Mouse (Mus musculus) embryonic stem cell, embryonic (primary cell): ENCODE data around the gene Tmem121b.

ENCODE experiments used
- CTCF ChIA-PET, 4 experiments: fragments of 300-600 bp in 2 of 4; fragments of 350-600 bp in 2 of 4; sonication (Branson Sonifier 250); formaldehyde crosslinking; loops; one replicate each; lab custom pipeline; 2022; ENCODE audit warnings: inconsistent platforms in 2 of 4; lab: Charles Lee
- POLR2A ChIA-PET, 4 experiments: fragments of 300-600 bp in 2 of 4; fragments of 350-600 bp in 2 of 4; sonication (Branson Sonifier 250); formaldehyde crosslinking; loops; one replicate each; lab custom pipeline; 2022; ENCODE audit warnings: antibody characterized with exemption in 4 of 4, inconsistent platforms in 1 of 4; lab: Charles Lee

Gene Tmem121b

GRCm38 (mm10) chr6:120481538-120481937, 12.1 kb downstream of the Tmem121b start:
- CTCF ChIA-PET: interaction anchor here (0.5 to 3.2 kb wide), 17 partner anchors 9 to 674 kb away, joined by 3 to 20 read pairs (median 5); partner anchors contain the start of genes Il17ra (in 2 of the 4) and Tmem121b (in 1 of the 4)
- POLR2A ChIA-PET: interaction anchor here in 2 of 4 experiments (0.7 to 2.2 kb wide), 6 partner anchors 9 to 49 kb away, joined by 3 to 12 read pairs (median 5); no protein-coding TSS in a partner anchor

GRCm38 (mm10) chr6:120480361-120480760, 13.2 kb downstream of the Tmem121b start:
- ChIA-PET POLR2A (interaction anchor here in 1 of 4 experiments (2.2 kb wide), 1 partner anchor 7 kb away, joined by 5 read pairs; no protein-coding TSS in a partner anchor), CTCF (no interaction called here)

GRCm38 (mm10) chr6:120479302-120479701, 14.3 kb downstream of the Tmem121b start:
- ChIA-PET POLR2A (no interaction called here), CTCF (no interaction called here)

- POLR2A ChIA-PET: interaction anchor here in 1 of 4 experiments (1.6 to 2.9 kb wide), 3 partner anchors 13 to 20 kb away, joined by 3 to 8 read pairs (median 4); partner anchors contain the start of genes Il17ra and Tmem121b
- CTCF ChIA-PET: interaction anchor here in 1 of 4 experiments (0.7 kb wide), 1 partner anchor 44 kb away, joined by 3 read pairs; no protein-coding TSS in a partner anchor
These were observed 18.3 kb downstream of the Tmem121b start for GRCm38 (mm10) chr6:120475288-120475687.

- ChIA-PET CTCF (interaction anchor here in 2 of 4 experiments (2.2 to 2.3 kb wide), 2 partner anchors 9 to 10 kb away, joined by 14 to 15 read pairs; no protein-coding TSS in a partner anchor), POLR2A (interaction anchor here in 3 of 4 experiments (0.8 to 2.0 kb wide), 5 partner anchors 8 to 46 kb away, joined by 3 to 5 read pairs (median 3); no protein-coding TSS in a partner anchor)
These were observed 20.2 kb downstream of the Tmem121b start for GRCm38 (mm10) chr6:120473427-120473826.

- CTCF ChIA-PET: interaction anchor here in 2 of 4 experiments (2.2 to 2.3 kb wide), 2 partner anchors 10 to 11 kb away, joined by 14 to 15 read pairs; no protein-coding TSS in a partner anchor
- POLR2A ChIA-PET: interaction anchor here (1.1 to 2.0 kb wide), 7 partner anchors 9 to 20 kb away, joined by 3 to 5 read pairs (median 3); partner anchors contain the start of gene Il17ra (in 1 of the 4)
These were observed 21.0 kb downstream of the Tmem121b start for GRCm38 (mm10) chr6:120472455-120473140.

GRCm38 (mm10) chr6:120471991-120472441, 21.6 kb downstream of the Tmem121b start:
- CTCF ChIA-PET: interaction anchor here in 2 of 4 experiments (2.2 to 2.3 kb wide), 2 partner anchors 10 to 11 kb away, joined by 14 to 15 read pairs; no protein-coding TSS in a partner anchor

GRCm38 (mm10) chr6:120470666-120471065, 22.9 kb downstream of the Tmem121b start:
- CTCF ChIA-PET: interaction anchor here in 2 of 4 experiments (0.9 to 1.4 kb wide), 2 partner anchors 11 to 12 kb away, joined by 5 read pairs; no protein-coding TSS in a partner anchor
- POLR2A ChIA-PET: interaction anchor here in 2 of 4 experiments (0.6 to 2.8 kb wide), 4 partner anchors 11 to 122 kb away, joined by 3 to 9 read pairs (median 4); no protein-coding TSS in a partner anchor

More at GRCm38 (mm10) chr6:120471991-120472441, 21.6 kb downstream of the Tmem121b start:
- POLR2A ChIA-PET: interaction anchor here in 2 of 4 experiments (1.1 to 2.8 kb wide), 6 partner anchors 9 to 18 kb away, joined by 3 to 9 read pairs (median 4); partner anchors contain the start of gene Il17ra (in 1 of the 2)

GRCm38 (mm10) chr6:120469770-120470169, 23.8 kb downstream of the Tmem121b start:
- ChIA-PET POLR2A (interaction anchor here in 2 of 4 experiments (0.6 to 2.8 kb wide), 5 partner anchors 12 to 237 kb away, joined by 3 to 9 read pairs (median 3); no protein-coding TSS in a partner anchor), CTCF (interaction anchor here (0.5 to 1.9 kb wide), 9 partner anchors 12 to 1747 kb away, joined by 3 to 5 read pairs (median 4); no protein-coding TSS in a partner anchor)

- ChIA-PET POLR2A (interaction anchor here in 2 of 4 experiments (0.6 to 2.8 kb wide), 5 partner anchors 13 to 237 kb away, joined by 3 to 9 read pairs (median 3); no protein-coding TSS in a partner anchor), CTCF (interaction anchor here (0.5 to 1.9 kb wide), 9 partner anchors 12 to 1746 kb away, joined by 3 to 5 read pairs (median 4); no protein-coding TSS in a partner anchor)
These were observed 24.3 kb downstream of the Tmem121b start for GRCm38 (mm10) chr6:120469268-120469667.

GRCm38 (mm10) chr6:120468259-120468658, 25.3 kb downstream of the Tmem121b start:
- POLR2A ChIA-PET: no interaction called here
- CTCF ChIA-PET: interaction anchor here in 1 of 4 experiments (1.9 kb wide), 1 partner anchor 13 kb away, joined by 5 read pairs; no protein-coding TSS in a partner anchor

- POLR2A ChIA-PET: interaction anchor here in 3 of 4 experiments (0.5 to 0.6 kb wide), 3 partner anchors 64 to 1223 kb away, joined by 3 to 5 read pairs (median 3); no protein-coding TSS in a partner anchor
- CTCF ChIA-PET: interaction anchor here in 1 of 4 experiments (0.7 kb wide), 1 partner anchor 16 kb away, joined by 3 read pairs; no protein-coding TSS in a partner anchor
These were observed 26.8 kb downstream of the Tmem121b start for GRCm38 (mm10) chr6:120466609-120467329.

- ChIA-PET POLR2A (no interaction called here), CTCF (interaction anchor here in 1 of 4 experiments (0.5 kb wide), 1 partner anchor 8 kb away, joined by 4 read pairs; no protein-coding TSS in a partner anchor)
These were observed 28.2 kb downstream of the Tmem121b start for GRCm38 (mm10) chr6:120465393-120465792.

GRCm38 (mm10) chr6:120464406-120464939, 29.1 kb downstream of the Tmem121b start:
- ChIA-PET CTCF (interaction anchor here in 1 of 4 experiments (2.0 kb wide), 1 partner anchor 18 kb away, joined by 8 read pairs; no protein-coding TSS in a partner anchor), POLR2A (no interaction called here)

GRCm38 (mm10) chr6:120463884-120464283, 29.7 kb downstream of the Tmem121b start:
- CTCF ChIA-PET: interaction anchor here in 2 of 4 experiments (1.4 to 2.0 kb wide), 2 partner anchors 19 kb away, joined by 7 to 8 read pairs; no protein-coding TSS in a partner anchor
- POLR2A ChIA-PET: interaction anchor here in 2 of 4 experiments (0.8 to 1.9 kb wide), 4 partner anchors 8 to 107 kb away, joined by 3 to 8 read pairs (median 6); no protein-coding TSS in a partner anchor

GRCm38 (mm10) chr6:120463086-120463871, 30.3 kb downstream of the Tmem121b start, which contains the start of gene Il17ra:
TSS of gene Il17ra (plus strand) at chr6:120463247.
- POLR2A ChIA-PET: interaction anchor here (0.6 to 1.9 kb wide), 9 partner anchors 9 to 213 kb away, joined by 3 to 8 read pairs (median 4); no protein-coding TSS in a partner anchor
- CTCF ChIA-PET: interaction anchor here in 2 of 4 experiments (0.6 to 2.0 kb wide), 3 partner anchors 19 to 912 kb away, joined by 5 to 8 read pairs (median 7); no protein-coding TSS in a partner anchor
